Mouse (Mus musculus) urinary bladder, postnatal 10 days (tissue): ENCODE measurements around the gene Rgs12.

ENCODE experiments used
- DNase-seq: peaks from one replicate; pipeline ENCODE4 v3.0.0; 2022; ENCODE audit warnings: low spot score

The Rgs12 gene

DNA sequence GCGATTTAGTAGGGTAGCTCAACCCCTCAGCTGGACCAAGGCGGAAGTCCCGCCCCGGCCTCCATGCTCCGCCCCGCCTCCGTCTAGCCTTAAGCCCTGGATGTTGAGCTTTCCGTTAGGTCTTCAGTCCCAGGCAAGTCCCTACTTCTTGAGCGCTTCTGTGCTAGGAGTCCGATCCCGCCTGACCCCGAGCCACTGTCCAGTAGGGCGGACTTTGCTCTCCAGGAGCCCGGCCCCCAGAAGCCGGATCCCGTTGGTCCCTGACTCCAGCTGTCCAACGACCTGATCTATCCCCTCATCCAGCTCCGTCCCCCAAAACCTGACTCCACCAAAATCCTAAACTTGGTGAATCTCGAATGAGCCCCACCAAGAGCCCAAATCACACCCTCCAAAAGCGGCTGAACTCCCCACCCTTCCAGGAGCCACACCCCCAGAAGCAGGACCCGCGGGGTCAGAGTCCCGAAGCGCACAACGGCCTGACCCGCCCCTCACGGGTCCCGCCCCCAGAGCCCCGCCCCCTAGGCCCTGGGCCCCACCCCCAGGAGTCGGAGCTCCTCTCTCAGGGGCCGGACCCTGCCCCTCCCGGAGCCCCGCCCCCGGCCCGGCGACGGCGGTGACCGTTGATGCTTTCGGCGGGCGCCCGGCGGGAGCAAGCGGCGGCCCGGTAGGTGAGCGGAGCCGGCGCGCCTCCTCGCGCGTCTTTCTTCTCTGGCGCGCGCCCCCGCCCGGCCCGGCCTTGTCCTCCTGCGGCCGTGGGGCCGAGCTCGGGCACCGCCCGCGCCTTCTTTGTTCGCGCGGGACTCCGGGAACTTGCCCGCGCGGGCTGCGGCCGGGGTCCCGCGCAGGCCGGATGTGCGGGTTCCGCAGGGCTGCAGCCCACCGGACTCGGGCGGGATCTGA is at the start of gene Rgs12:
TSS of gene Rgs12 (plus strand) at position 585 of the 900 bp plus-strand sequence.
- peak; percentile 25 for DNase-seq

DNA sequence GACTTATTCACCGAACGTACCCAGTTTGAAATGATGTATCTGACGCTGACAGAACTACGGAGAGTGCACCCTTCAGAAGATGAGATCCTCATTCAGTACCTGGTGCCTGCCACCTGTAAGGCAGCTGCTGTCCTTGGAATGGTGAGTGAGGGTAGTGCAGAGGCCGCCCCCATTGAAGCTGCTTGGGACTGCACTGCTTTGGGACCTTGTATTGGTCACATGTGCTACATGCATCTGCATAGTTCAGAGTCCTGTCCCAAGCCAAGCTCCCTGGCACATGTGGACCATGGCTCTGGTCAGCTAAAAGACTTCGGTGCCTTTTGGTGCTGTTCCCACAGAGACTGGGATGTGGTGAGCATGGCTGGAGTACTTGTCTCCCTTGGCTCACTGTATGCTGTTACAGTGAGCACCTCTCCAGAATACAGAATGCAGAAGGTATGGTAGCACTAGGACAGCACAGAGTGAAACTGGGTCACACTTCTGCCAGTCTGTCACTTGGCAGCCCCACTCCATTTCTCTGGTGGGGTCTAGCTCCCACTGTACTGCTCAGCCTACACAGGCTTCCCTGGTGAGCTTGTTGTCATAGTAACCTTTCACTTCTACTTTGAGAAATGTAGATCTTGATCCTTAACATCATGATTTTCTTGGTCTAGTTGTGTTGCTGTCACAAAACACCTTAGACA is 49.3 kb upstream of the Rgs12 start:
- no peak for DNase-seq

DNA sequence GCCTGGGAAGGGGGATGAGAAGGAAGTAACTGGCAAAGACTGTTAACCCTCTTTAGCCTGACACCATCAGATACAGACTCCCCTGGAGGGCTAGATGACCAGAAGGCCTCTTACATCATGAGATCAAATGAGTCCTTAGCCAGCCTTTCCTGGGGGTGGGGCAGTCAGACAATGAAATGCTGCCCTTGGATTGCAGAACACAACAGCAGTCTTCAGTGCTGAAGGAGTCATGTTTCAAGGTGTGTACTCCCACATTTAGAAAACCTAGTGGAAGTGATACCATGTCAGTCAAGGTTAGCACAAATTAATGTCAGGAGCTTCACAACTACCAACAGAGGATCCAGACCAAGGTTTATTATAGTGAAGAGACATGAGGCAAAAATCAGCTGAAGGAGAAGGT is 46.9 kb upstream of the Rgs12 start:
- DNase-seq, result no peak

DNA sequence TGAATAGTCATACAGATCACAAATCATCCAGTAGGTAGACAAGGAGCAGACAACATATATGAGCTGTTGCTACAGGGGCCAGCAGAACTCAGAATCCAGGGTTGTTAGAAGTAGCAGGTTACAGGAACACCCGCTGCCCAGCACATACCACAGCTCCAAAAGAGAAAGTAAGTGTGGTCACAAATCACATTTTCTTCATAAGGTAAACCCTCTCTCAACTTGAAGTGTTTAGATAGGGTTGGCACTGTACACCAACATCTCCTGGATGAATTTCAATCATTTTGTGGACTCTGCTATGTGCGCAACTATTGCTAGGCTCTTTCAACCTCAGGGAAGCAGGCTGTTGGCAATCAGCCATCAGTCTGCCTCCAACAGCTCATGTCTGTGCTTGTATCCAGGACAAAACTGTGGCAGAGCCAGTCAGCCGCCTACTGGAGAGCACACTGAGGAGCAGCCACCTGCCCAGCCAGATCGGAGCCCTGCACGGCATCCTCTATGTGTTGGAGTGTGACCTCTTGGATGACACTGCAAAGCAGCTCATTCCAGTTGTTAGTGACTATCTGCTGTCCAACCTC is 46.3 kb upstream of the Rgs12 start:
- DNase-seq, result no peak

DNA sequence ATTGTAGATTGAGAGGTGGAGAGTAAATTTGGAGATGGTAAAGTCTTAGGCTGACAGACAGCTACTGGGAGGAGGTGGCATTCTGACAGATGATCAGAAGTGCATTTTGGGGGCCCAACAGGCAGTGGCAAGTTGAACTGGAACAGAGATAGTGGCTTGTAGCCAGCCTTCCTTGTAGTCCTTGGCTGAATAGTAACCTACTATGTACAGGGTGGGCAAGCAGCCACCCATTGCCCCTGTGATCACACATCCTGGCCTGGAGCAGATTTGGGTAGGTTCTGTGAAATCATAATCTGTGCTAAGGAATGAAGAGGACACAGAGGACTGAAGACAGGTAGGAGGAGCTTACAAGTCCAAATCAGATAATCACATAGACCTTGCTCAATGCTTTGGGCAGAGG is 44.8 kb upstream of the Rgs12 start:
- DNase-seq, result no peak

DNA sequence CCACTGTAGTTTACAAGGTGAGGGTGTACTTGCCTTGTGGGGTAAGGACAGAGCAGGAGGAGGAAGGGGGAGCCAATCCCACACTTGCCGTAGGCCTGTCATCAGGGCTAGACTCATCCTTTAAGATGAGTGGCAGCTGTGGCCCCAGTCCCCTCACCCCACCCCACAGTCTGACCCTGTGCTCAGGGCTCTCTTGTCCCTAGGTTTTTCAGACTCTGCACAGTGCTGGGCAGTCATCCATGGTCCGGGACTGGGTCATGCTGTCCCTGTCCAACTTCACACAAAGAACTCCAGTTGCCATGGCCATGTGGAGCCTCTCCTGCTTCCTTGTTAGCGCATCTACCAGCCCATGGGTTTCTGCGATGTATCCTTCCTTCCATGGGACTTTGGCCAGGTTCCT is 42.0 kb upstream of the Rgs12 start:
- no peak for DNase-seq

DNA sequence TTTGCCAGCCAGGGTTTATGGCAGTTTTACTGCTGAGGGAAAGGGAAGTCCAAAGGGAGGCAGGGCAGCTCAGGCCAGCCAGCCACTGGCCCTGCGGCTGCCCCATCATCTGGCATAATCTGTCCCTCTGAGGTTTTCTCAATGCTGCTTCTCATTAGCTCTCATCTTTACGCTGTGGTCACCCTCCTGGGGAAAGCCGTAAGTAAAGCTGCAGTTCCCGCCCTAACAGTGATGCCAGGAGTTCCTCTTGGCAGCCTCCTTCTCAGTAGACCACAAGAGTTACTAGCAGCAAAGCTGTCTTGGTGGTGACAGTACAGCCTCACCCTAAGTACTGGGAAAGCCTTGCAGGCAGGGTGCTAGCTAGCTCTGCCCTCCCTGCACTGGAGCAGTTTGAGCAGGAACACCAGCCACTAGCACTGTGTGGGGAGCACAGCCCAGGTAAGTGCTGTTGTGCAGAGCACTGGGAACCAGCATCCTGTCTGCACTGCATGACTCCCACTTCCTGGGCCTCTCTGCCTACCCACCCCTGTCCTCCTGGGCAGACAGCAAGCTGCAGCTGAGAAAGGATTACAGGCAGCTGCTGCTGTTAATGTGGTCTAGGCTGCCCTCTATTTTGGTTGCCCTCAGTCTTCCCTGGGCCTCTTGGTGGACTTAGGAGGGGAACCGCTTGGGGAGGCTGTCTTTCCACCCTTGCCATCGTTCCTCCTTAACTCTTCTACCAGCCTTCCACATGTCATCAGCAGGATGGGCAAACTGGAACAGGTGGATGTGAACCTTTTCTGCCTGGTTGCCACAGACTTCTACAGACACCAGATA is 41.1 kb upstream of the Rgs12 start, which contains the start of gene Msantd1:
TSS of gene Msantd1 (plus strand) at position 103 of the 816 bp plus-strand sequence.
- DNase-seq, result no peak

DNA sequence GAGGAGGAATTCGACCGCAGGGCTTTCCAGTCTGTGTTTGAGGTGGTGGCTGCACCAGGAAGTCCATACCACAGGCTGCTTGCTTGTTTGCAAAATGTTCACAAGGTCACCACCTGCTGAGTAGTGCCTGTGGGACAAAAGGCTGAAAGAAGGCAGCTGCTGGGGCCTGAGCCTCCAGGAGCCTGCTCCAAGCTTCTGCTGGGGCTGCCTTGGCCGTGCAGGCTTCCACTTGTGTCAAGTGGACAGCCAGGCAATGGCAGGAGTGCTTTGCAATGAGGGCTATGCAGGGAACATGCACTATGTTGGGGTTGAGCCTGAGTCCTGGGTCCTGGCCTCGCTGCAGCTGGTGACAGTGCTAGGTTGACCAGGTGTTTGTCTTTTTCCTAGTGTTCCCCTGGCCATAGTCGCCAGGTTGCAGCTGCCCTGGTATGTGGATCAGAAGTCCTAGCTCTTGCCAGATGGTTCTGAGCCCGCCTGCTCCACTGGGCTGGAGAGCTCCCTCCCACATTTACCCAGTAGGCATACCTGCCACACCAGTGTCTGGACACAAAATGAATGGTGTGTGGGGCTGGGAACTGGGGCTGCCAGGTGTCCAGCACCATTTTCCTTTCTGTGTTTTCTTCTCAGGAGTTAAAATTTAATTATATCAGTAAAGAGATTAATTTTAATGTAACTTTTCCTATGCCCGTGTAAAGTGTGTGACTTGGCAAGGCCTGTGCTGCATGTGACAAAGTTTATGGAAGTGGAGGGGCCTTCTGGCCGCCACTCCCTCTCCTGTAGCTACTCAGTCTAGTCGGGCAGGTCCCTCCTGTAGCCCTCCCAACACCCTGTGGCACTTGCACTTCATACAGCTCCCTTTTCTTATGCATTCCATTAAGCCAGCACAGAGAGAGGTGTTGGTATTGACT is 40.3 kb upstream of the Rgs12 start:
- no peak for DNase-seq

DNA sequence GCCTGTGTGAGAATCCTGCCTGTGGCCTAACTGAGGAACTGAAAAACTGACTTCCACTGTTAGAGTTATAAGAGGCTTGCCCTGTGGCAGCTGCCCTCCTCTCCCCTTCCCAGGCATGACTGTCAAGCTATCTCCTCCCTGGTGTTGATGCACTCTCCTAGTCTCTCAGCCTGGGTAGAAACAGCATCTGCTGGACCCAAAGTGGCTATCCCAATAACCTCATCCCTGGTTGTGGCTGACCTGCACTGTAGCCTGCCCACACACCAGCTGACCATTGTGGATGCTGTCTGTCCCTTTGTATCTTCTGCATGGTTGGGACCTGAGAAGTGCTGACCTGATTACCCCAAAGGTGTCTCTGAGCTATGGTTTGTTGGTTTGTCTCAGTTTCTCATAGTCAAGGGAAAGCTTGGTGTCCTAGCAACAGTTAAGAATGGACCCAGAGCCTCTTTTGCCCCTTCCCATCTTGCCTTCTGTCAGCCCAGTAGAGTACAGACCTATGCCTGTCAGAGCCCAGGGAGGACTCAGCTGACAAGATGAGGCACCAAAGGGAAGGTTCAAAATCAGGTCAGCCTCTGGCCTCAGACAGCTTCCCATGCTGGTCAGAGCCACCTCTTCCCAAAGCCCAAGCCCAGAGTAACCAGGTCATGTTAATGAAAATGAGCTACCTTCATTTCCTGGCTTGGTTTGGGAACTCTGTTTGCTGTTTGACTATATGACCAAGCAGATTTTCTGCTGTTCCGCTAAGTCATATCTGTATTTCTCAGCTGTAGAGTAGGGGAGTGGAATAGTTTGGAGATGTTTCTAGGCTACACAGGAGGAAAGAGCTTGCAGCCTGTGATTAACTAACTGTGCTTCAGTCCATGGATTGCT is 39.4 kb upstream of the Rgs12 start:
- DNase-seq, result no peak

DNA sequence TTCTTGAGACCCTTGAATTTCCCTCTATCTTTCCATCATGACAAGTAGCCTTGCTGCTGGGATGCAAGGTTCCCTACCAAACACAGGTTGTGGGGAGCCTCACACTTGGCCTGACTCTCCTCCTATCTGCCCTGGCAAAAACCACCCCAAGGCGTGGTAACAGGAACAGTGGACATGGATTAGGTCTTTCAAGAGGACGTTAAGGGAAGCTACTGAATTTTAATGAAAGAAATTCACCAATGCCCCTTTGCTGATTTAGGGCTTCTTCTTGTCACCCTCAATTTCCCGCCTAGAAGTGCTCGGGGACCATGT is 38.8 kb upstream of the Rgs12 start:
- DNase-seq, result no peak

DNA sequence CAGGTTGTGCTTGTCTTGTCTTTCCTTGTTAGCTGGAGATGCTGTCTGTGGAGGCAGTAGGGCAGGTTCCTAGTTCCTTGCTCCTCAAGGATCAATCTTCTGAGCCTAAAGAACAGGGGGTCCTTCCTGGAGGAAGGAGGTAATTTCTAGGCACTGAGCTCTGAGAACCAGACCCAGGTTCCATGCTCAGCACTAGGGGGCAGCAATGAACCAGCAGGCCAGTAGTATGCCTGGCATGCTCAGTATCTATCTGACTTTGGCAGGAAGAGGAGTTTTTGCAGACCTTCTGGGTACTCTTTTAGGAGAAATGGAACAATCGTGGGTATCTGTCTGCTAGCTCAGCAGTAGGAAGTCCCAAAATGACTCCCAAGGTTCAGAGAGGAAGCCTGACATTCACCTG is 33.4 kb upstream of the Rgs12 start:
- DNase-seq, result no peak

DNA sequence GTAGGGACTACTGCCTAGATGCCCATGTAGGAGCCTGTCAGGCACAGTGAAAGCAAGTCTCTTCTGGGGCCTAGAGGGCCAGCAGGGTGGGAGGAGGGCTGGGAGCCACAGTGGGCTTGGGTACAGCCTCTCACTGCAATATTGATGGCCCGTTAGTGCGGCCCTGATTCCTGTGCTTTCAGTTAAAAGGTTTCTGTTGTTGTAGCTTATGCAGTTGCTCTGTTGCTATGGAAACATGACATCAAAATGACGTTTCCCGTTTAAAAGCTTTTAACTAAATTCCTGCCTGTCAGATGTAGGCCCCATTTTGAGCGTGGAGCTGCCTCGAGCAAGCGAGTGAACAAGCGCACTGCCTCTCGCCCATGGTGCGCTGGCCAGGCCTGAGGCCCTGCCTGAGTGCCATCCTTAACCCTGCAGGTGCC is 32.0 kb upstream of the Rgs12 start:
- no peak for DNase-seq

DNA sequence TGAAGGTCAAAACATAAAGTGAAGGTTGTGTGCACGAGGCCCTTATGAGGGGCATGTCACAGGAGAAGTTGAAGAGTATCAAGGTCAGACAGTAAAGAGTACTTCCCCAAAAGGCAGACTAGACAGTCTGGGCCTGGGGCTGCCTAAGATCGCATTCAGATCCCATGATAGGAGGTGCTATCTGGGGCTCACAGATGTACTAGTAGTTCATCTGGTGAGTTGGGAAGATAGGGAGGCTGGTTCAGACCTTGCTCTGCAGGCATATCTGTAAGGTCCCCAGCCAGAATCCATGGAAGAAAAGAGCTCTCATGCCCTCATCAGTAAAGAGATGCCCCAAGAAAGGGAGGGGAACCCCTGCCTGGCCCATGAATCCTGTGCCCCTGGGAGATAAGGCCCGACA is 30.5 kb upstream of the Rgs12 start:
- no peak for DNase-seq

DNA sequence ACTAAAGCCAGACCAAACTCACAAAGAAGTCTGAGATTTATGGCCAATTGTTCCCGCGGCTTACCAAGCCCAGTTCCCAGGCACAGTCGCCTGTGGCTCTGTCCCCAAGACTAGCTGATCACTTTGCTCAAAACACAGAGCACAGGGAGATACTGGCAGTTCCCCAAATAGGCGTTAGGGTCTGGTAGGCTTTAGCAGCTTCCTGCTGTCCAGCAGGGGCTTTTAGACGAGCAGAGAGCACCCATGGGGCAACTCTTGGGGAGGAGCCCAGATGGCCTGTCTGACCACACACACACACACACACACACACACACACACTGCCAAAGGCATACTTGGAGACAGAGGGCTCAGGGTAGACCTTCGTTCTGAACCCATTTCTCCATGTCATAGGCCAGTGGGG is 26.7 kb upstream of the Rgs12 start:
- no peak for DNase-seq

DNA sequence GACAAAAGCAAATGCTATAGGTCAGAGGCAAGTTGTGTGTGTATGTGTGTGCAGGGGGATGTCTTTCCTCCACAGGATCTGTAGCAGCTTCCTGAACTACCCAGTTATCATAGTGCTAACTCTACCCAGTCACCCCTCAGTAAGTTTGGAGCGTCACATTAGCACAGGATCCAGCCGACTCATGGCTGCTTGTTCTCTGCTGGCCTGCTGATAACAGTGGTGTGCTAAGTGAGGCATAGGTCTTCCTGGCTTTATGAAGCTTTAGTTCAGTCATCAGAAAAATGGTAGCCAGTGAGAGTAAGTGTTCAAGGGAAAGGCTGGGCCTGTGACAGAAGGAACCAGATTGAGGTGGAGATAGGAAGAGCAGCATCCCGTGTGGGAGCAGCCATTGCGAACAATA is 25.3 kb upstream of the Rgs12 start:
- no peak for DNase-seq

DNA sequence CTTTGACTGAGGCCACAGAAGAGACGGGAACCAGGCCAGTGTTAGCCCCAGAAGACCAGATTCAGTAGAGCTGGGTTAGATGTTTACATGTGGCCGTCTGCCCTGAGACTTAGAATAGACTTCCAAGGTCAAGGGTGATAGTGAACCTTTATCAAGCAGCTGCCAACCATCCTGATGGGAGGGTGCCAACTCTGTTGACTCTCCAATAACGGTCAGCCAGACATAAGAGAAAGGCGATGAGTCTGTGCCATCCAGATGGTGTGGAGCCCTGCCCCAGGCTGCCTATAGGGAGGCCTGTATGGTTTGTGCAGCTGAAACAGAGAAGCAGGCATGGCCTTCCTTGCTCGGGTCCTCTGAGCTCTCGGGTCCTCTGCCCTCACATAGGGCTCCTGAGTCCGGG is 24.7 kb upstream of the Rgs12 start:
- DNase-seq, result no peak

DNA sequence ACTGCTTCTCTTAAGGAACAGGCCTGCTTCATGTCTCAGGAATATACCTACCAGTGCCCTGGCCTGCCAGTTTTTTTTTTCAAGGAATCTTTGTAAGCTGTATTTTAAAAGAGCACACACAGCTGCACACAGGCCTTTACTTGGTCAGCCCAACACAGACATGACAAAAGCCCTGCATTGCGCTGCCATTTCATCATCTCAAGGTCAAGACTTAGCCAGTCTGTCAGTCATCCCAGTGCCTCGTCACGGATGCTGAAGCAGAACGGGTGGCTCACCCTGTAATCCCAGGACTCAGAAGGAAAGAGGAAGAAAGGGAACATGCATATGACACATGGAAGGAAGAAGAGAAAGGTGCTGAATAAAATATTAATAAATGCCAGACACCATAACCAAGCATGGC is 21.6 kb upstream of the Rgs12 start:
- DNase-seq, result no peak

DNA sequence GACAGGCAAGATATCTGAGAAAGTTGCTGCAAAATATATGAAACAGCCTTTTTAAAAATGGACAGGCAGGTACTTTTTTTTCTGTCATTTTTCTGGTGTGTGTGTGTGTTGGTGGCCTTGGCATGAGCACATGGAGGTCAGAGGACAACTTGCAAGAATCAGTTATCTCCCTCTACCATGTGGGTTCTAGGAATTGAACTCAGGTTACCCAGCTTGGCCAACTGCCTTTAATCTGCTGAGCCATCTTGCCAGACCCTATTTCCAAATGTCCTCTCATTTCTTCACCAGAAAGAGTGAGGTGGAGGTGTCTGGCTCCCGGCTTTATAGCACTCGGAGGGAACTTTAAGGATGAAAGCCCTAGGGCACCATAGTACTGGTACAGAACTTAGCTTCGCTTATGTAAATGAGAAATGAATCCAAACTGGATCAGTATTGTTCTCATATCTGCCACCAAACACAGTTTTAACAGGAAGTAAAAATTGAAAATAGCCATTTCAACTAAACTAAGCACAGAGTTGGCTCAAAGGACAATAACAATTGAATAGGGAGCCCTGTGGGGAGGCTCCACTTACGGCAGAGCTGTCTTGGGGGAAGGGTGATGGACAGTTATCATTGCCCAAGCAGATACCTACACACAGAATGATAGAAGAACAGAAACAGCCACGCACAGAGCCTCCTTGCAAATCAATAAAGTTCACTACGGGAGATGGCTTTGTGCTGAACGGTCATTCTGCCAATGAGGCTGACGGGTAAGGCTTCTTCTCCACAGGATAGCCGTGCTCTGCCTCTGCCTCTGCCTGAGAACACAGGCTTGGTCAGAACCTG is 18.9 kb upstream of the Rgs12 start:
- DNase-seq, result no peak

DNA sequence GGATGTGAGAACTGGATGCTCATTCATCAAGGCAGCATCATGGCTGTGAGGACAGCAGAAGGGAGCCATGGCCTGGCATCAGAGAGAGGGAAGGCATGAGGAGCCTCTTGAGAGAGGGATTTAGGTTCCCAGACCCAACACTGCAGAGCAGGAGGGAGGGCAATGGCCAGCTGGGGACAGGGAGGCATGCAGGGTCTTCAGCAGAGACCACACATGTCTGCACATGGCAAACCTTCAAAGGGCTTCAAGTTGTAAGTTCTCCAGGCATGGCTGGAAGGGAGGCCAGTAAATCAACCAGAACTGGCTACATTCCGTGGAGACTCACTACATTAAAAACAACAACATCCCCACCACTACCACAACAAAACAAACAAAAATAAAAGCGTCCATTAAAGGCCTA is 18.2 kb upstream of the Rgs12 start:
- DNase-seq, result no peak
